Mouse (Mus musculus) gastrocnemius, postnatal 36 days (tissue): ENCODE data around the gene Teddm3. TPM values are rescaled to one million over a fixed set of nuclear protein-coding genes. Genes with fewer than 3 reads are reported as not detected.
"Not testable (repeated sequence)": the region's sequence is repeated elsewhere in the genome, so short reads cannot be mapped to it uniquely, and the experiment has no call there.

ENCODE experiments used
- DNase-seq, 2 experiments: peaks; one replicate each; pipeline ENCODE4 v3.0.0; 2022
- intact Hi-C: fragments of 180-260 bp; cut with DNase I; formaldehyde crosslinking; loops from one replicate; pipeline ENCODE4 v1.15.1; 2025
- total RNA-seq, 2 experiments: library from RNA; stranded (reverse); gene quantifications; 2 replicates each; pipeline ENCODE4 v1.2.3; 2021

The Teddm3 gene
- total RNA-seq, 2 experiments from 2014 or later: not detected

DNA sequence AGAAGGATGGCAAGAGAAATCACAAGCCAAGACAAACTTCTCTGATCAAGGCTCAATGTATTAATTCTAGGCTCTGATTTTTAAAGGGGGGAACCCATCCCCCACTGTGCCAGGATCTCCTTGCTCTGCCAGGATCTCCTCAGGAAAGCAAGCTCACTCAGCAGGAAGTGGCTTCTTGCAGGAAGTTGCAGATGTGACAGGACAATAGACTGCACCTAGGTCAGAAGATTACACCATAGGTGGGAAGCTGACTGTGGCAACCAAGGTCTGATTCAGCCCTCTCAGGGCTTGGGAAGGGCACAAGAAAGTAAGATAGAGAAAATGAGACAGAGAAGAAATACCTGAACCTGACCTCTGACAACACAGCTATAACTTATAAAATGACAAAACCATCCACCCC lies 2.5 kb upstream of the Teddm3 start:
- DNase-seq, intact Hi-C loops: not testable (repeated sequence)

DNA sequence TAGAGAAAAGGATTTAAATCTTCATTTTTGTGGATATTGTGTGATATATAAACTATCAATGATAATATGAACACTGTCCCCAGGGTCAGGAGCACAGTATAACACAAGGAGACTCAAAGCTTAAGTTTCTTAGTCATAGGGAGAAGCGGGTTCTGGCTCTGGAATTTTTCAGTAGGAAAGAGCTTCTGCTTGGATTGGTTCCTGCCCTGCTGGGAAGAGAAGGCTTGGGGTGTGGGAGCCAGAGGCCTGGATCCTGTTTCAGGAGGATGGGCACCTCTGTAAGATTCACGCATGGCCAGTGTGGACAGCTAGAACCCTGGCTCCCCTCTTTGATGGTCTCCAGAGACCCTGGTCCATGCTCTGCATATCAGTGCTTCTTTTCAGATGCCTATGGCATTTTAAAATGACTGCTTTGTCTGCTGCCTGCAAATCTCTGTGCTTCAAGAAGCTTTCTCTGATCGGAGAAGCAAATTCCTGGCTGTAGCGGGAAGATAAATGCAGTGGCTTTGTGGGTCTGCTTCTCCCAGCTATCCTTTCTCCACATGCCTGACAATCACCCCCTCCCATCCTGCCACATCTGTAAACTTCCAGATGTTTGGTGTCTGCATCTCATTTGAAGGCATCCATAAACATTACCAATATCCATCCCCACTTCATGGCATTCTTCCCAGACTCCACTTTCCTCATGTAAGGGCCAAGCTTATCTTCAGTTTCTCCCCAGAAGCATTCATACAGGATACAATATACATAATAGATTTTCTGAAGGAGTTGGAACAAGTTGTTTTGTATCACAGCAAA lies 2.0 kb downstream of the Teddm3 start:
- intact Hi-C loops: no loop called here
- no peak for DNase-seq

DNA sequence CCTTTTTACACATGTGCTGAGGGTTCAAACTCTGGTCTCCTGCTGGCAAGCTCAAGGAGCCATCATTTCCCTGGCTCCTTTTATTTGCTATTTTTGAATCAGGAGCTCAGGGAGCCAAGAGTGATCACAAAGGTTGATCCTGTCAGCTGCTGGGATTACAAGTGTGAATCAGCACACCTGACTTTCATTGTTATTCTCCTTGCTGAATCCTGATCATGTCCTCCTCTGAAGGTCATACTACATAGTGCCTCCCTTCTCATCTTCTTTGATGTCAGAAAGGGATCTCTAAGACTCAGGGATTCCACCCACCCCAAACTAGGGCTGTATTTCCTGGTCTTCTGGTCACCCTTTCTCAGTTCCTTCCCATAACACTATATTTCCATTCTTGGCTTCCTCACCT lies 3.9 kb downstream of the Teddm3 start:
- intact Hi-C loops: no loop called here
- no peak for DNase-seq

DNA sequence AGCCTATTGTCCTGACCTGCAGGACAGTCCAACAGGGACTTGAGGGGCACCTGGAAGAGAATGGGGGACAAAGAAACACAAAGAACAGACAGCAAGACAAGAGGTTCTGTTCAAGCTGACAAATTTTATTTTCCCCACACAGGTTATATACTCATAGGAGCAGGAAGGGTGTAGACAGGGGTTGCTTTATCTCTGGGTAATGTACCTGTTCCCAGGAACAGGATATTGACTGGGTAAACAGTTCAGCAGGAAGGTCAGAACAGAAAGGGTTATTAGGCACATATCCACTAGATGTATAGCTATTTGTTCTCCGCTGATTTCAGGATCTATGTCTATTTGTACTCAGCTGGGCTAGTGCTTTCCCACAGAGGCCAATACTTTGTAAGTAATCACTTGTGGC lies 5.3 kb downstream of the Teddm3 start:
- intact Hi-C loops, DNase-seq: not testable (repeated sequence)

DNA sequence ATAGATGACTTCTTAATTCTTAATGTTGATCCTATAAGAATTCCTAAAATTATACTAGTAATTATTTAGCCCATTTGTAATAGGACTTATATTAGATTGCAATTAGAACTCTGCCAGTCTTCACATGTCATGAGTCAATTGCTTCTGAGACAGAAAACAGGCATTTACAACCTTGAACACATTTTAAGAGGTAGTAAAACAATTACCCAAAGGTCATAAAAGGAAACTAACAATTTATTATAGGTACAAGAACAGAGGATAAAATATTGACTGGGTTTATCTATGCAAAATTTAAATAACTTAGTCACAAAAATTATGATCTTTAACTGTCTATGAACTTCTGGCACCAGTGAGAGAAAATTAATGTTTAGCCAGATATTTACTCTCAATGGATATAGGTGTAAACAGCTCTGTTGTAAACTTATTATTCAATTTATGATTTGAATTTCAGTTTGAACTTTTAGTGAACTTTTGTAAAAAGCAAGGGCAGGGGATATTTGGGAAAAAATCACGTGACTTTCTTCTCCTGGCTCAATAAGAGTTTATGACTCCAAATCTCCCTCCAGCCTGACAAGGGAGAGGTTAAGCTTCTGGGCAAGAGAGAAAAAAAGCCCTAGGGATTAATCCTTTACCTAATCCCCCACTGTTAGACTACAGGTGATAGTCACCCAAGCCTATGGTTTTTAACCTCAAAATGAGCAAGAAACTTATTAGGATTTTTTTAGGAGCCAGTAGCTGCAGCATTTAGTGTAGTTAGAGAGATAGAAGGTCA lies 17.3 kb downstream of the Teddm3 start:
- no peak for DNase-seq
- intact Hi-C loops: no loop called here

DNA sequence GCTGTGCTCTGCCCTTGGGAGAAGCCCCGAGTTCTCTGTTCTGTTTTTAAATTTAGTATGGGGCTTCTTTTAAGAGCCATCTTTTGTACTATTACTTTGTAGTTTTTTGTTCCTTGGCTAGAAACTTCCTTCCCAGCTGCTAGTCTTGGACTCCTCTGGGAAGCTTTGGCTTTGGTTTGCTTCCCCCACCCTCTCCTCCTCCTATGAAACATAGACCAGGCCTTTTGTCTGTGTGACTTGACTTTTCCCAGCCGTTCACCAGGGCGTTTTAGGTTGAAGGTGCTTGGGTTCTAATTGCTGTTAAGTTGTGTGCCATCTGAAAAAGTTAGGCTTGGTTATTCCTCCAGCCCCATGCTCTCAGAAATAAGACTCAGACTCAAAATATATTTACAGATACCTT lies 26.1 kb downstream of the Teddm3 start:
- DNase-seq, intact Hi-C loops: not testable (repeated sequence)

DNA sequence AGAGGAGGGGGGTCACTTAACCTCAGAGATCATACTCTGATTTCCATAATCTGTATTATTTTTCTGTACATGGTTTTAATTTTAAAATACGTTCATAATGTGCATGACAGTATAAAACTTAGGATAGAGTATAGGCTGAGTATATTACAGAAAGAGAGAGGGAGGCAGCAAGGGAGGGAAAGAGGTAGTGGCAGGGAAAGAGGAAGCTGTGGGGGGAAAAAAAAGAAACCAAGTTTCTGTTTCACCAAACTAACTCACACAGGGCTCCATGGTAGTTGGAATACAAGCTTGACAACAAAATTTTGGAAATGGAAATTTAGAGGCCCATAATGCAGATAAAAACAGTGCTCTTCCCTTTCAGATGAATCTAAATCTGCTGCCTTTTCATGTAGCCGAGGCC lies 31.0 kb downstream of the Teddm3 start:
- intact Hi-C loops, DNase-seq: not testable (repeated sequence)

DNA sequence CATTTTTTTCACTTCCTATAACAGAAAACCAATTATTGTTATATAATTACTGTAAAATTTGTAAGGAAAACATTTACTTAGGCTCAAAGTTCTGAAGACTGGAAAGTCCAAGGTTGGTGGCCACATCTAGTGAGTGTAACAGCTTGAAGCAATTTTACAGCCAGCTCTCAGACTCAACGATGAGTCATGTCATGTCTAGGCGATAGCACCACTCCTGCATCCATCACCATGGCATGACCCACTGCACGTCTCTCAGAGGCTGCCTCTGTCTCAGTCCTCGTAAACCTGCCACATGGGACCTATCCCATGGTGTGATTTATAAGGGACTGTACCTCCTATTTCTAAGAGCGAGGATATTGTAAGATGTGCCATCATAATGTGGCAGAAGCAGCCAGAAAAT lies 37.7 kb downstream of the Teddm3 start:
- intact Hi-C loops: no loop called here
- DNase-seq: no peak

DNA sequence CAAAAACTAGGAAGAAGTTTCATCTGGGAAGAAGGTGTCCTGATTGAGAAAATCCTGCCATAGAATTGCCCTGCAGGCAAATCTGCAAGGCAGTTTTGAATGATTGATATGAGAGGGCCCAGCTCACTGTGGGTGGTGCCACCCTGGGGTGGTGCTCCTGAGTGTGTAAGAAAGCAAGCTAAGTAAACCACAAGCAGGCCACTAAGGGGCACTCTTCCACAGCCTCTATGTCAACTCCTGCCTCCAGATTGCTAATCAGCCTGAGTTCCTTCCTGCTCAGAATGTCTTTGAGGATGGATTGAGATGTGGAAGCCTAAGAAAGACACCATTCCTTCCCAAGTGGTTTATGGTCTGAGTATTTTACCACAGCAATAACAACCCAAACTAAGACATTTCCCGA lies 44.3 kb downstream of the Teddm3 start:
- no peak for DNase-seq
- intact Hi-C loops: no loop called here

Other genes with a start within 250 kb of the Teddm3 start
- gene Ephb3, start 50.8 kb upstream of the Teddm3 start, total RNA-seq: 1 to 10 TPM in 1 of 2 experiments, under 1 TPM in 1; 0.84 to 1.4 TPM